Mouse (Mus musculus): ENCODE results near the gene Btbd16. TPM values are rescaled to one million over a fixed set of nuclear protein-coding genes. Genes with fewer than 3 reads are reported as not detected.

Btbd16 gene
- polyA plus RNA-seq, 1 experiment from 2014 or later: 0.08 TPM

DNA sequence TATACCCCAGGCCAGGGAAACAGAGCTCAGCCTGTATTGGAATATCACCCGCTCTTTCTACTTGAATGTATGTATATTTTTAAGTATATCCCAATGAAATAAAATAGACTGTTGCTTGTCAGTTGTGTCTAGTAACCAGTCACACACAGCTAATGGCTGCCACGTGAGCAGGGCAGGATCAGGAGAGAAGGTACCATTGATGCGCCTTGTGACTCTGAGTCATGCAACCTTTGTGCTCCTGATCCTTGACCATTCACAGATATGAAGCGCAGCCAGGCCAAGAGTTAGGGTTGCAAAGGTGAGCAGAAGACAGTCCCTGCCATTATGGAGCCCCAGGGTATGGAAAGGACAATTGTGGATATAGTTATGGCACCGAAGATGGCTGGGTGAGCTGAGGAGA, 57.7 kb downstream of the Btbd16 start:
- ATAC-seq (no peak), DNase-seq (ENCODE audit: low read depth, low spot score) (no peak)
- no peak for TF ChIP-seq CTCF (IDR thresholded peaks at IDR 0.05)
- ChIA-PET POLR2A (no interaction called here), CTCF (interaction anchor here (1.3 to 1.9 kb wide), 2 partner anchors 35 to 58 kb away, joined by 3 to 5 read pairs; no protein-coding TSS in a partner anchor)
- no peaks in the 10 kb centered on the region for H3K27me3 ChIP-seq
- in situ Hi-C loops (cut with MboI; ENCODE audit: low pct_unique_long_range_greater_than_20kb): no loop called here

DNA sequence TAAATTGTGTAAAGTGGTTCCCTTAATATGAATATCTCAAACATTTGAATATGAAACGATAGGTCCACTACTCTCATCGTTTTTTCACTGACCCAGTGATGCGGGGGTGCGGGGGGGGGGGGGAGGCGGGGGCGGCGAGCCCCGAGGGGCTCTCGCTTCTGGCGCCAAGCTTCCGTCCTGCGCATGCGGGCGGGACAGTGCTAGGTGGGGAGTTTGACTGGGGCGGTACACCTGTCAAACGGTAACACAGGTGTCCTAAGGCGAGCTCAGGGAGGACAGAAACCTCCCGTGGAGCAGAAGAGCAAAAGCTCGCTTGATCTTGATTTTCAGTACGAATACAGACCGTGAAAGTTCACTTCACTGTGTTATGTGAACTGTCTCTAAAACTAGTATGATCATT, 60.4 kb downstream of the Btbd16 start:
- no peaks in the 10 kb centered on the region for H3K27me3 ChIP-seq
- ATAC-seq (peak; percentile 94), DNase-seq (ENCODE audit: low read depth, low spot score) (peak; percentile 90)
- in situ Hi-C loops (cut with MboI; ENCODE audit: low pct_unique_long_range_greater_than_20kb): no loop called here
- no peak for TF ChIP-seq CTCF (IDR thresholded peaks at IDR 0.05)
- ChIA-PET CTCF (interaction anchor here (1.1 to 1.5 kb wide), 3 partner anchors 17 to 160 kb away, joined by 3 to 6 read pairs (median 3); no protein-coding TSS in a partner anchor), POLR2A (interaction anchor here (0.7 to 1.6 kb wide), 5 partner anchors 13 to 129 kb away, joined by 3 to 9 read pairs (median 5); partner anchors contain the start of gene Plekha1)

DNA sequence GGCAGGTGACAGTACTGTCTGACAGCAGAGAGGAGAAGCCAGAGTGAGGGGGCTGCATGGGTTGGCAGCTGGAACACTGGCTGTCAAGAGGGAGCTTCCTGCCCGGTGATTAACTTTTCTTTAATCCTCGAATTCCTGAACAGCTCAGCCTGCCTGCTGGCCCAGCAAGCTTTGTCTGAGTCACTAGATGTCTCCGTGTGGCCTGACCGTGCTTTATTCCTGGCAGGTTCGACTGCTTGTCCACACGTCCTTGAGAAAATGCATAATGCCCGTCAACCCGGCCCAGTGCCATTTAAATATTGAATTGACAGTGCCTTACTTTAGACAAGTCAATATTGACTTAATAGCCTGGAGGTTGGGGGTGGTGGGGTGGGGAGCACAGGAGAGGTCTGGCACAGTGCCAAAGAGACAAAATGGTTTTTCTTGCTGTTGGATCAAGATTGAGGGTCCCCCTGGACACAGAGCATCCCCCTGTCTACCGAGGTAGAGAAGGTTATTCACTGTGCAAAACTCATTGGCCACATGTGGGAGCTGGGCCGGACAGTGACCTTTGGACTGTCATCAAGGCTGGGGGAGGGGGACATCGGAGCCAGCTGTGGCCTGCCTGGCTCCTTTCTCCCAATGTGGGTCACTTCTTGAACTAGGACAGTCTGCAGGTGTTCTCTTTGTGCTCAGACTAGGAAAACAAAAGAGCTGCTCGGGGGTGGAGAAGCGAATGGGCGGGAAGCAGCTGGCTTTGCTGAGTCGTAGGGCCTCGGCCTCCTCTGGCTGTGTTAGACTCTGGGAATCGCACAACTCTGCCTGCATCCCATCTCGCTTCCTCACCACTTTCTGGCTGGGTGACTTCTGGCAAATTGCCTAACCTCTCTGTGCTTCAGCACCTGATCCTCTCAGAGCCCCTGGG, 61.3 kb downstream of the Btbd16 start:
- in situ Hi-C loops (cut with MboI; ENCODE audit: low pct_unique_long_range_greater_than_20kb): loop anchor here (5.0 kb wide), 2 partner anchors 62 to 142 kb away; no protein-coding TSS in a partner anchor
- no peak for TF ChIP-seq CTCF (IDR thresholded peaks at IDR 0.05)
- ChIA-PET POLR2A (interaction anchor here (0.6 to 1.6 kb wide), 6 partner anchors 11 to 128 kb away, joined by 3 to 9 read pairs (median 5); no protein-coding TSS in a partner anchor), CTCF (interaction anchor here (0.6 to 1.5 kb wide), 3 partner anchors 26 to 159 kb away, joined by 3 to 6 read pairs (median 3); no protein-coding TSS in a partner anchor)
- DNase-seq (ENCODE audit: low read depth, low spot score) (peak; percentile 92), ATAC-seq (peak; percentile 65)
- no peaks in the 10 kb centered on the region for H3K27me3 ChIP-seq

DNA sequence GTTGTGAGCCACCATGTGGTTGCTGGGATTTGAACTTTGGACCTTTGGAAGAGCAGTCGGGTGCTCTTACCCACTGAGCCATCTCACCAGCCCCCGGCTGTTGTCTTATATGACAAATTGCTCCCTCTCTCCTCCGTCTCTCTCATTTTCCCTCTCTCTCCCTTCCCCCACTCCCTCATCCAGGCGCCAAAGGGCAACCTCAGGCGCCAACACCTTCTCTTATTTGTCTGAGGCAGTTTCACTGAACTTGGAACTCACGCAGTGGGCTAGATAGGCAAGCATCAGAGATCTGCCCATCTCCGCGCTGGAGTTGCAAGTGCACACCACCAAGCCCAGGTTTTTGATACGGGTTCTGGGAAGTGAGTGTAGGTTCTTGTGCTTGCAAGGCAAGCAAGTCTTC, 62.2 kb downstream of the Btbd16 start:
- no peaks in the 10 kb centered on the region for H3K27me3 ChIP-seq
- POLR2A ChIA-PET: no interaction called here
- in situ Hi-C loops (cut with MboI; ENCODE audit: low pct_unique_long_range_greater_than_20kb): loop anchor here (5.0 kb wide), 2 partner anchors 61 to 141 kb away; no protein-coding TSS in a partner anchor
- no peak for TF ChIP-seq CTCF (IDR thresholded peaks at IDR 0.05)
- DNase-seq (ENCODE audit: low read depth, low spot score) (no peak), ATAC-seq (no peak)
- CTCF ChIA-PET: interaction anchor here (1.5 kb wide), 1 partner anchor 158 kb away, joined by 3 read pairs; no protein-coding TSS in a partner anchor

DNA sequence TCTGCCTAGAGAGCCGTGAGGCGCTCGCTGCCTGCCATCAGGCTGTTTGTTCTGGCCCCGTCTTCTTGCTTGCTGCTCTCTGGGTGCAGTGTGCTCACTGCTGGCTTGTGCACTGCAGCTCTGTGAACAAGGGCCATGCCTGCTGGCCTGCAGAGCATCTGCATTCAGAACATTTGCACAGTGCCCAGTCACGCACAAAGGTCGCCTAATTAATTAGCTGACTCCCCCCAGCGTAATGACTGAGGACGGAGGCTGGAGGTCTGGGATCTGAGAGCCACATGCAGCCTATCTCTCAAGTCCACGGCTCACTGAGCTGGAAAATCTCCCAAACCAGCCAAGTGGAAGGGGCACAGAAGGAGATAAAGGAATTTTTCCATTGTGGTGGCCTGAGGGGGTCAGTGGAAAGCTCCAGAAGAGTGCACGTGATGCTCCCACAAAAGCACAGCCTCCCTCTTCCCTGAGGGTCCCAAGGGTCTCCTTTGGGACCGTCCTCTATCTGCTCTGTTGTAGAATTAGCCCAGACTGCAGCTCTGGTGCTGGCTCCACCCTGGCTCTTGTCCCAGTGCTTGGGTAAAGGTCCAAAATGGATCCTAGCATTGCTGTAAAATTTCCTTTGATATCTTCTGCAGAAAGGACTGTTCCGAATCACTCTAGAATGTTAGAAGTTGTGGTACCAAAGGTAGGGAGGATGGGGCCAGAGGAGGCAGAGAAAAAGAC, 64.2 kb downstream of the Btbd16 start:
- CTCF ChIA-PET: interaction anchor here (1.2 to 2.4 kb wide), 7 partner anchors 9 to 80 kb away, joined by 3 to 8 read pairs (median 4); partner anchors contain the start of gene Btbd16
- no peaks in the 10 kb centered on the region for H3K27me3 ChIP-seq
- peak; percentile 58 for ATAC-seq
- POLR2A ChIA-PET: interaction anchor here (1.1 to 1.7 kb wide), 2 partner anchors 29 to 148 kb away, joined by 3 to 6 read pairs; no protein-coding TSS in a partner anchor
- in situ Hi-C loops (cut with MboI; ENCODE audit: low pct_unique_long_range_greater_than_20kb): loop anchor here (5.0 kb wide), 2 partner anchors 59 to 139 kb away; no protein-coding TSS in a partner anchor
- peak; percentile 96 for DNase-seq (ENCODE audit: low read depth, low spot score)
- no peak for TF ChIP-seq CTCF (IDR thresholded peaks at IDR 0.05)

DNA sequence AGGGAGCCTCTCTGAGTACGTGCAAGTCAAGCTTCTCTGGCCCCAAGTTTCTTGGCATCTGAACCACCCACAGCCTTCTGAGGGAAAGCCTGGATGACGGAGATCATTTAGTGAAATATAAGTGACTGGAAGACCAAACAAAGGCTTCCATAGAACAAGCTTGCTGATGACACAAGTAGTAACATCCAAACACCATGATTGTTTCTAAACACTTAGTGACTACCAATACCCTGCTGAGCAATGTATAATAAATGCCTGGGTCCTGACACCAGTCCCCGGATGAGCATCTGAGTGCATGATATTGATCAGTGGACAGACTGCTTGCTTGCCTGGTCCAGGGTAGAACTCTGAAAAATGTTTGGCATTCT, 64.8 kb downstream of the Btbd16 start:
- no peak for TF ChIP-seq CTCF (IDR thresholded peaks at IDR 0.05)
- no peak for DNase-seq (ENCODE audit: low read depth, low spot score)
- CTCF ChIA-PET: interaction anchor here (0.7 to 2.4 kb wide), 8 partner anchors 8 to 79 kb away, joined by 3 to 8 read pairs (median 4); partner anchors contain the start of gene Btbd16
- no peaks in the 10 kb centered on the region for H3K27me3 ChIP-seq
- POLR2A ChIA-PET: interaction anchor here (1.1 to 1.7 kb wide), 2 partner anchors 28 to 148 kb away, joined by 3 to 6 read pairs; no protein-coding TSS in a partner anchor
- in situ Hi-C loops (cut with MboI; ENCODE audit: low pct_unique_long_range_greater_than_20kb): loop anchor here (5.0 kb wide), 2 partner anchors 59 to 139 kb away; no protein-coding TSS in a partner anchor
- ATAC-seq: no peak

DNA sequence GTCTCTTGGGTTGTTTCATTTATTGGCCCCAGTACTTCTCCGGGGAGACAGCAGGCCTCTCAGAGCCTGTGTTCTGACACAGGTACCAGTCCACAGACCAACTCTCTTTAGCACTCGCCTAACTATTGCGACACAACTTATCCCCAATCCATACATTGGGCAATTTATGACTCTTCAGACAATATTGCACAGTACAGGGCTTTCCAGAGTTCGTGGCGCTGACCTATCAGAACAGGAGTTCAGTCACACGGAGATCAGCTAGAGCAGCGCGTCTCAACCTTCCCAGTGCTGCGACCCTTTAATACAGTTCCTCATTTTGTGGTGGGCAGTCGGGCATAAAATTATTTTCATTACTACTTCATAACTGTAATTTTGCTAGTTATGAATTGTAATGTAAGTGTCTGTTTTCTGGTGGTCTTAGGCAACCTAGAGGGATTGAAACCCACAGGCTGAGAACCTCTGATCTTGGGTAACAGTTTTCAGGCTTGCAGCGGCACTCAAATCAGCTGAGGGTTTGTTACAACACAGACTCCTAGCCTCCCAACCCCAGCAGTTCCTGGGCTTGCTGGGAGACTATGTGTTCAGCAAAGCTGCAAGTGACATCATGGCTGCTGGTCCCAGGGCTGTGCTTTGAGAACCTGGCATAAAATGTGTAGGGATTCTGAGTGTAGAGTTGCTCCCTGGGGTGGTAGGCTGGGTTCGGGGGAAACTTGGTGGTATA, 65.7 kb downstream of the Btbd16 start:
- CTCF ChIA-PET: interaction anchor here (1.1 to 2.4 kb wide), 4 partner anchors 10 to 20 kb away, joined by 3 to 8 read pairs (median 4); no protein-coding TSS in a partner anchor
- POLR2A ChIA-PET: no interaction called here
- in situ Hi-C loops (cut with MboI; ENCODE audit: low pct_unique_long_range_greater_than_20kb): loop anchor here (5.0 kb wide), 2 partner anchors 58 to 138 kb away; no protein-coding TSS in a partner anchor
- H3K27me3 ChIP-seq: no peaks in the 10 kb centered on the region
- no peak for ATAC-seq
- no peak for DNase-seq (ENCODE audit: low read depth, low spot score)
- TF ChIP-seq CTCF (IDR thresholded peaks at IDR 0.05): no peak

DNA sequence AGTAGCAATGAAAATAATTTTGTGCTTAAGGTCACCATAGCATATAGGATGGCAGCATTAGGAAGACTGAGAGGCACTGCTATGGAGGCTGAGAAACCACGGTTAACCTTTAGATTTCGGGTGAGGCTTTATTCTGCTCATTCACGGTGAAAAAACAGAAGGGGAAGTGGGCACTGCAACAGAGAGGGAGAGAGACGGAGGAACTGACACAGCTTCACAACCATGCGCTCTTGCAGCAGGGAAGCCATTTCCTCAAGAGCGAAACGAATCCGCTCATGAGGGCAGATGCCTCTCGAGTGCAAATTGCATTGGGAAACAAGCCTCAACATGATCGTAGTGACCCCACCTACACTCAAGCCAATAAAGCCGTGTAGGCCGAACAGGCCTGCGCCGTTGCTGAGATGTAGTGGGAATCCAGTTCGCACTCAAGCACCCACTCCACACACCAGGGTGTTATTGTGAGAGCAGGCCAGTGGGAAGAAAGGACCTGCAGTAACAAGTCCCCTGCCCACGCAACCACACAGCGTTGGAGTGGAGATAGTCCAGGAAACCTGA, 73.4 kb downstream of the Btbd16 start:
- TF ChIP-seq CTCF (IDR thresholded peaks at IDR 0.05): no peak
- in situ Hi-C loops (cut with MboI; ENCODE audit: low pct_unique_long_range_greater_than_20kb): no loop called here
- DNase-seq (ENCODE audit: low read depth, low spot score): no peak
- ChIA-PET POLR2A (interaction anchor here (0.6 kb wide), 2 partner anchors 12 to 49 kb away, joined by 3 to 9 read pairs; no protein-coding TSS in a partner anchor), CTCF (interaction anchor here (1.2 kb wide), 1 partner anchor 9 kb away, joined by 5 read pairs; no protein-coding TSS in a partner anchor)
- H3K27me3 ChIP-seq: no peaks in the 10 kb centered on the region
- ATAC-seq: no peak

DNA sequence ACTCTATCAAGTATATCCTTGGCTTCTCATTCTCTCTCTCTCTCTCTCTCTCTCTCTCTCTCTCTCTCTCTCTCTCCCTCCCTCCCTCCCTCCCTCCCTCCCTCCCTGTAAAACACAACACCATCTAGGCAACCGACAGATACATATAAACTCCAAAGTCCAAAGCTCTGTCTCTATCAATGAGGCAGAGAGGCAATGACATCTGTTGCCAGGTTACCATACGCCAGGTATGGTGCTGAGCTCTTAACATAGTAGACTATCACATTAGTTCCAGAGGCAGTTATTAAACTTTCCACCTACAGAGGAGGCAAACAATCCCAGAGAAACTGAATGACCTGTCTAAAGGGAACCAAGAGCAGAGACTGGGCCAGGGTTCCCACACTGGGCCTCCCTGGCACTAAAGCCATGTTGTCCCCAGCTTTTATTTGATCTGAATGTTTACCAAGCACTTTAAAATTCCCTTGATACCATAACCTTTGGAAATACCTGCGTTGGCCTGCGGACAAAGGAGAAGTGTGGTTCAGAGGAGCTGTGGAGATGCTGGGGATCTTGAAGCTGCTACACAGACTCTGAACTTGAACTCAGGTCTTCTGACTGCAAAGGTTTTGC, 80.9 kb downstream of the Btbd16 start:
- in situ Hi-C loops (cut with MboI; ENCODE audit: low pct_unique_long_range_greater_than_20kb): no loop called here
- ChIA-PET CTCF (interaction anchor here (0.9 to 1.6 kb wide), 2 partner anchors 10 to 17 kb away, joined by 3 to 8 read pairs; no protein-coding TSS in a partner anchor), POLR2A (no interaction called here)
- DNase-seq (ENCODE audit: low read depth, low spot score) (no peak), ATAC-seq (no peak)
- H3K27me3 ChIP-seq: no peaks in the 10 kb centered on the region
- no peak for TF ChIP-seq CTCF (IDR thresholded peaks at IDR 0.05)
